Mouse (Mus musculus) left cerebral cortex, postnatal 36 days (tissue): Measurements from ENCODE around the gene Sgsm3. TPM values are rescaled to one million over a fixed set of nuclear protein-coding genes. Genes with fewer than 3 reads are reported as not detected.

Experiments used
- DNase-seq, 2 experiments: peaks; one replicate each; pipeline ENCODE4 v3.0.0; 2021 to 2022; ENCODE audit warnings: low spot score in 2 of 2, mixed read lengths in 1 of 2
- intact Hi-C: fragments of 180-260 bp; cut with DNase I; formaldehyde crosslinking; loops from one replicate; pipeline ENCODE4 v1.15.1; 2025
- microRNA-seq: library from miRNA; unstranded; fragments of <30 nt; microRNA quantifications from one replicate; pipeline ENCODE4 v1.2.0, GENCODE M21; 2022
- total RNA-seq, 2 experiments: library from RNA; stranded (reverse); gene quantifications; 2 replicates each; pipeline ENCODE4 v1.2.3; 2021

The Sgsm3 gene
- total RNA-seq, 2 experiments from 2014 or later: 87.8 to 97.0 TPM

DNA sequence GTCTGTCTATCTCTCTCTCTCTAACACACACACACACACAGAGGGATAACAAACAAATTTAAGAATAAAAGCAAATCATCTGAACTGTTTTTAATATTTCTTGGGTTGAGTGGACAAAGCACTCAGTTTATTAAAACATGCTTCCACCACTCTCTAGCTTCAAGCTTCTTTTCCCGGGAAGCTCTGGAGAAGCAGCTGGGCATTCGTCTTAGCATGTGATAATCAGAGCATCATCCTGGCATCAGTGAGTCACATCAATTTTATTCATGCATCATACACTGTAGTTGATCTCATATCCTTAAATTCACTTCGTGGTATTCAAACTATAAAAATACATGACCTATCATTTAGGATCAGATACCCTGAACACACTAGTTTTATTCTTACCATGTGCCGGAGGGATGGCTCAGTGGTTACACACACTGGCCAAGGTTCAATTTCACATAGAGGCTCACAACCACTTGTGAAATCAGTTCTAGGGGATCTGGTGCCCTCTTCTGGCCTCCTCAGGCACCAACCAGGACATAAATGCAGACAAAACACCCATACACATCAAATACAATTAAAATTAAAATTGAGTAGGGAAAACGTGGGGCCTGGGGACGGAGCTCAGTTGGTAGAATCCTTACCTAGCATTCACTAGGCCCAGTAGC, 72.0 kb downstream of the Sgsm3 start:
- DNase-seq: no peak
- intact Hi-C loops: no loop called here

GRCm38 (mm10) chr15:81050488-81050887, 72.9 kb downstream of the Sgsm3 start:
- DNase-seq: no peak
- intact Hi-C loops: no loop called here

- intact Hi-C loops: no loop called here
- DNase-seq: no peak
Observed at GRCm38 (mm10) chr15:81052491-81052890, 74.9 kb downstream of the Sgsm3 start.

- intact Hi-C loops: no loop called here
- no peak for DNase-seq
Observed at GRCm38 (mm10) chr15:81055488-81055887, 77.9 kb downstream of the Sgsm3 start.

GRCm38 (mm10) chr15:81057736-81058135, 80.2 kb downstream of the Sgsm3 start:
- no peak for DNase-seq

GRCm38 (mm10) chr15:81060975-81061374, 83.4 kb downstream of the Sgsm3 start:
- intact Hi-C loops: no loop called here
- DNase-seq: no peak

More at GRCm38 (mm10) chr15:81057736-81058135, 80.2 kb downstream of the Sgsm3 start:
- intact Hi-C loops: no loop called here

Small RNAs within 50 kb of the gene (microRNA-seq; reads per million reads assigned to microRNA genes)
- gene Mir5113: 6.1 reads per million, percentile 21 among the genes with 10 or more reads in this experiment

Other genes starting within 250 kb of the Sgsm3 start
- 10 to 100 TPM; 29.4 to 30.5 TPM for gene Adsl, start 29.3 kb upstream of the Sgsm3 start, total RNA-seq
- gene Mrtfa, start 213.0 kb downstream of the Sgsm3 start, total RNA-seq: 10 to 100 TPM; 56.9 to 79.7 TPM